Mouse (Mus musculus) liver, postnatal 0 days (tissue): ENCODE data around the gene Purb.

Experiments used
- CTCF ChIP-seq: sonication (generic); IDR thresholded peaks from 2 replicates; pipeline ENCODE4 v1.5.1; 2016; ENCODE audit warnings: antibody characterized with exemption, low read depth
- EP300 ChIP-seq: IDR thresholded peaks from 2 replicates; pipeline ENCODE4 v1.6.1; 2016; ENCODE audit warnings: antibody characterized with exemption, low read depth, mild to moderate bottlenecking

DNA sequence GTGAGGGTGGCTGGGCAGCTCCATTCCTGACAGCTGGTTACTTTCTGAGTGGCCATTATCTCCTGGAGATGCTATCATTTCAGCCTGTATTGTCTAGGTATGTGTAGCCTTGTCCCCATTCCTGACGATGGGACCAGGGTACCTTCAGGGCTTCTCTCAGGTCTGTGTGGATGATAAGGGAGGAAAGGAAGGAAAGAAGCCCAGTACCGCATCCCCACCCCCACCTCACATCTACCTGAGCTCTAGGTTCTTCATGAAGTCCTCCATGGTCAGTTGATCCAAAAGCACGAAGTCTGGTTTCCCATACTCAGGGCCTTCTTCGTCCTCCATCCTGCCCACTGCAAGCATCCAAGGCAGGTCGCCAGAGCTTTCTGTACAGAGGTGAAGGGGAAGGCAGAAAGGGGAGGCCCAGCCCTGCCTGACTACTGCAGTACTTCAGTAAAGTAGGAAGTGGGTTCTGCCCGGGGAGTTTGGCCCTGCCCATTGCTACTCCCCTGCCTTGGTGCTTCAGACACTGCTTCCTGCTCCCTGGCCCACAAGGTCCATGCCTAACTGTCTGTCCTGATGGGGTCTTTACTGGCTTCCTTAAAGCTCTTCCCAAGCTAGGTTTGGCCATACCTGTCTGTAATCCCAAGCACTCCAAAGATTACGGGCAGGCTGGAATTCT is 44.9 kb upstream of the Purb start, which contains the start of gene Myo1g:
- TF ChIP-seq CTCF (no peak), EP300 (no peak)
